Mouse (Mus musculus) urinary bladder, postnatal 36 days (tissue): ENCODE measurements around the gene Capn5.
A peak's percentile ranks its signal among the peaks of the same experiment; 100 is the strongest.

Experiments used
- DNase-seq, 2 experiments: peaks; one replicate each; pipeline ENCODE4 v3.0.0; 2022; ENCODE audit warnings: low spot score in 2 of 2, mixed read lengths in 1 of 2

Capn5 gene

DNA sequence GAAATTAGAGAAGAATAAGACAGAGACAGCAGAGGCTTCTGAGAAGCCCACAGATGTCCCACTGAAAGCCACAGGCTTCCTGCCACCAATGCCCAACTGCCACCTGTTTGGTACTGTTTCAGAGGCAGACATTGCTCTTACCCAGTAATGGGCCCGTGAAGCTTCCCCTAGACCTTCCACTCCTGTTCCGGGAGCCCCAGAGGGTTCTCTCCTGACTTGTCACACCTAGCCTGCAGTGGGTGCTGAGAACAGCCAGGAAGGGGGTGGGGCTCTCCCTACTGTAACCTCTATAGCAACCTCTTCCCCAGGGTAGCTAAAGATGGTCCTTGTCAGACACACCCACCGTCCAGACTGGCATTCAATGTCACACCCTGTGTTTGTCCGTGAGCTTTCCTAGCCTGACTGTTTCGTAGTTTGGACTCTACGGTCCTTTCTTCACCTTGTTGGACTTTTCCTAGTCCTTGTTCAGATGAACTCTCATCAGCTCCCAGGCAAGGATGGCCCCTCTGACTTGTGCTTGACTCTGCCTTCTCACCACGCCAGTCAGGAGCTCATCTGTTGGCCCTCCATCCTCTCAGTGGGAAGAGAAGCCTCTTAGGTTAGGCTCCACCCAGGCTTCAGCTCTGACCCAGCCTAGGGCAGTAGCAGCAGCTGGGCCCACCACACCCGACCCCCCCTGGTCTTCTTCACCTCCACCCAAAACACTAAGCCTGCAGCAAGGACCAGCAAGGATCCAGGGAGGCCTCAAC lies 1.6 kb downstream of the Capn5 start:
- DNase-seq: no peak

DNA sequence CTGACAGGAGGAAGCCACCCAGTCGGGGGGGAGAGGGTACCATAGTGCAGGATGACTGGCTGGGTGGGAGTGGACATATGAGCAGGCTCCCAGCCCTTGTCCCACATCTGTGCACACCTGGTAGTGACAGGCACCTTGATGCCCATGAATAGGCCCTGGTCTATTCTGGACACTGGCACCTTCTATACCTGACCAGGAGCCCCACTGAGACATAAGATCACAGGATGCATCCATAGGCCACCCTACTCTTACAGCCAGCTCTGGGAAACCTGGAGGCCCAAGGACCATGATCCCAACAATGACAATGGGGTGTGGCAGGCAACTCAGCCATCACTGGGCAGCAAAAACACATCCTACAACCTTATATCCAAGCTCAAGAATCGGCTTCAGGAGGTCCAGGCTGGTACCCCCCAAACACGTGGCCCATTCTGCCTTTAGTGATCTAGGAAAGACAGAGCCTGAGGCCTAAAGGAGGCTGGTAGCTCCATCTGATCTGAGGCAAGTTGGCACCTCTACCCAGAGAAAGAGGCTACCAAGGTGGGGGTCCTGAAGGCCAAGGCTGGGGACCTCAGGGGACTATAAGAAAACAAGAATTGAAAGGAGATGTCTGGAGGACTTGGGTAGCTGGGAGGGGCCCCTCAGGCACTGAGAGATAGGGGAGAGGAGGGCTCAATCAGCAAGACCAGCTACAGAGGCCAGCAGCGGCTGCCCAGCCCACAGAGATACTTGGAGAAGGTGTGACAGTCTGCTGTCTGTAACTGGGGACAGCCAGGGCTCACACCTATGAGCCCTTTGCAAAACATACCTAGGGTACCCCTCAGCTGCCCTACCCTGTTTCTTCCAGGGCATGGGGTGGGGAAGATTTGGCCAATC lies 3.0 kb downstream of the Capn5 start:
- DNase-seq: no peak

- DNase-seq: no peak
These were observed 4.7 kb downstream of the Capn5 start for GRCm38 (mm10) chr7:98173408-98173807.

DNA sequence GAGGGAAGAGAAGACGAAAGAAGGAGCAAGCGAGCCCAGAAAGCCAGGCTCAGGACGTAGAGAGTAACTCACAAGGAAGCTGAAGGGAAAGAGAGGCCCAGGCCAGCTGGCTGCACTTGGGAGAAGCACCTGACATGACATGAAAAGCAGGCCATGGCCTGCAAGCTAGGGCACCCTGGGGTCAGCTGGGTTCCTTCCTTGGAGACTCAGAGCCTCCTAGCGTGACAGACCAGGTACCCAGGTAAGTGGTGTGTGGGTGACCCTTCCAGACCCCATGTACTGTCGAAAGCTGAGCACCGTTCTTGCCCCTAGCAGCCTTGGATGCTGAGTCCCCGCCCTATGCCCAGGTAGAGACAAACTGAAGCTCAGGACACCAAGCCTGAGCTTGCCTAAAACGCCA lies 5.4 kb downstream of the Capn5 start:
- no peak for DNase-seq

- peak; percentile 77 to 81 for DNase-seq
These were observed 6.7 kb downstream of the Capn5 start for GRCm38 (mm10) chr7:98171141-98172073.

DNA sequence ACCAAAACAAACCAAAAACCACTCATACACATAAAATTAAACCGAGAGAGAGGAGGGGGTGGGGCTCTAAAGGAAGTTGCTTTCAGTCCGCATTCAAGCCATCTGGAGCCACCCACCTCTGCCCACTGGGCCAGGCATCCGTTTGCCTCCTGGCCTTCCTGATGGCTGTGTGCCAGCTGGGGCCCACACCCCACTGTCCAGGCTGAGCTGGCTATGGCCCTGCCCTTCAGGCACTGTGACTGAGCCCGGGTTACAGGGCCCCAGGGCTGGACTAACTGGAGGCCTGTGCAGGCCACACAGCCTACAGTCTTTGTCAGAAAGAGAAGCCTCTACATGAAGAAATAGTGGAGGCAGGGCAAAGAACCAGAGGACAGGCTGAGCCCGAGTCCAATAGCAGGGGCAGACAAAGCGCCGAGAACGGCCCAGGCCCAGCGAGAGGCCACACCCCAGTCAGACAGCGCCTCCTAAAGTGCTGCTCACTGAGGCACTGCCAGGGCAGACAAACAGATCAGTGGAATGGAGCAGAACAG lies 13.0 kb downstream of the Capn5 start:
- peak; percentile 68 to 82 for DNase-seq

GRCm38 (mm10) chr7:98164382-98164998 lies 13.6 kb downstream of the Capn5 start:
- DNase-seq: no peak

- peak in 1 of 2 experiments; percentile 70 for DNase-seq
These were observed 14.4 kb downstream of the Capn5 start for GRCm38 (mm10) chr7:98163700-98164099.

DNA sequence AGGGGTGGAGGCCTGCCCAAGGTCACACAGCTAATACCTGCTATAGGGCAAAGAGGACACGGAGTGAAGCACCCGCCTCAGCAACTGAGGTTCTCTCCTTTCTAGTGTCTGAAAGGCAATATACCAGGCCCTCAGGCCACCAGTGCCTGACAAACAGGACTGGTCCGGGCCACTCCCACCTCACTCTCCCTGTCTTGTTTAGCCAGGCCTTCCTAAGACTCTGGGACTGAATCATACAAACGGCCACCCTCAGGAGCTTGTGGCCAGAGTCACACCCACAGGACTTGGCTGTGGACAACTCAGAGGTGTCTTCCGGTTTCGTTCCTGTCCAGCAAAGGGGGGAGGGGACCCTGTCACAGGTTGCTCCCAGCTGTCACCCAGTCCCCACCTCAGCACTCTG lies 15.8 kb downstream of the Capn5 start:
- DNase-seq: peak in 1 of 2 experiments; percentile 52

DNA sequence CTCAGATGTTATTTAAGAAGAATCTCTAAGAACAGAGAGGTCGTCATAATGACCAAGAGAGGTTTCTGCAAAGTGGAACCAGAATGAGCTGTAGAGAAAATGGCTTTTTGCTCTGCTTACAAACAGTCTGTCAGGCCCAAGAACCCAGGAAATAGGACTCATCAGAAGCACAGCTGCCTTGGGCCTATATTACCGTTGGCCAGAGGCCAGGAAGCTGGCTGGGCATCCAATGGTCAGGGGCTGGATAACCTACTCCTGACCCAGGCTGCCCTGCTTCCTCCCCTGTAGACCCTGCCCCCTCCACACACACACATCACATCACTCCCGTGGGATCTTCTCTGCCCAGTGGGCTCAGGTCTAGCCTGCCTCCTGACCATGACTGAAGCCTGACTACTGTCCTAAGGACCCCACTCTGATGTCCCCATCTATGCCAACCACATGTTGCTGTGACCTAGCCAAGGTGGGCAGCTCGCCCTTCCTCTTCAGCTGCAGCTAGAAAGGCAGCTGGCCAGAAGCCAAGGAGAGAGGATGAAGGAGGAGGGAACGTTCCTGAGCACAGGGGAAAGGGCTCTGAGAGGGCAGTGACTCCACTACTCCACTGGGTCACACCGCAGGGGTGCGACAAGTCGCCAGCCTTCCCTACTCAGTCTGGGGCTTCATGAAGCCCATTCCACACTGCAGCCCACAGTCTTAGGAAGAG lies 17.9 kb downstream of the Capn5 start:
- peak in 1 of 2 experiments; percentile 45 for DNase-seq

GRCm38 (mm10) chr7:98158481-98158880 lies 19.6 kb downstream of the Capn5 start:
- peak; percentile 86 to 90 for DNase-seq

DNA sequence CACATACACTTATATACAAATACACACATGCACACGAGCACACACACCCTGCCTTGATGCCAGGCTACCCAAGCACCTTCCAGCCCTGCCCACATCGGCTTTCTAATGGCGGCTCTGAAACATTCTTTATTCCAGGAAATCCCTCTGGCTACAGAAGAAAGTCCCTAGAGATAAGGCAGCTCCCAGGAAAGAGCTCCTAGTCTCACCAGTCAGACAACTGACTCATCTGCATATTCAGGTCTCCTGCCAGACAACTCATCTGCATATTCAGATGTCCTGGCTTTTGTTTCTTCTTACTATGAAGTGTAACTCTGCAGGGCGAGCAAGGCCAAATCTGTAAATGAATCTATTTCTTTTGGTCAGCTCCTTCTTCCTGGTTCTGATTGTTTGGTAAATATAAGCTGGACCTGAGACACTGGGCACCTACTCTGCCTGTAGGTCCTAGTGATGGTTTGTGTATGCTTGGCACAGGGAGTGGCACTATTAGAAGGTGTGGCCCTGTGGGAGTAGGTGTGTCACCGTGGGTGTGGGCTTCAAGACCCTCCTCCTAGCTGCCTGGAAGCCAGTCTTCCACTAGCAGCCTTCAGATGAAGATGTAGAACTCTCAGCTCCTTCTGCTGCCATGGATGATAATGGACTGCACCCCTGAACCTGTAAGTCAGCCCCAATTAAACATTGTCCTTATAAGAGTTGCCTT lies 20.3 kb downstream of the Capn5 start:
- DNase-seq: no peak

DNA sequence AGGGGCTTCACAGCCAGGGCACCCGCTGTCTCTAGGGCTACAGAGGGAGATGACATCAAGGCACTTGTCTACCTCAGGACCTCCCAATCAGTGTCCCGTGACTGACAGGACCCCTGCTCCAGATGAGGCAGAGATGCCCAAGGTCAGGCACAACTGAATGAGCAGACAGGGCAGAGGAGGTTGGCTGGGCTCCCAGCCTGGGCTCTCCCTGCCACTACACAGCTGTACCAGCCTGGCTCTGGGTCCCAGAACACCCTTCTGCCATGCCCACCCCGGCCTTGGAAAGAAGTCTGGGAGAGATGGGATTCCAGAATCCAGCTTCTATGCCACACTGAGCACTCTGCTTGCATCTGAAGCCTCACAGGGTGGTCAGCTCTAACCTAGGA lies 21.8 kb downstream of the Capn5 start:
- no peak for DNase-seq

GRCm38 (mm10) chr7:98155546-98156279 lies 22.4 kb downstream of the Capn5 start:
- DNase-seq: peak in 1 of 2 experiments; percentile 69

DNA sequence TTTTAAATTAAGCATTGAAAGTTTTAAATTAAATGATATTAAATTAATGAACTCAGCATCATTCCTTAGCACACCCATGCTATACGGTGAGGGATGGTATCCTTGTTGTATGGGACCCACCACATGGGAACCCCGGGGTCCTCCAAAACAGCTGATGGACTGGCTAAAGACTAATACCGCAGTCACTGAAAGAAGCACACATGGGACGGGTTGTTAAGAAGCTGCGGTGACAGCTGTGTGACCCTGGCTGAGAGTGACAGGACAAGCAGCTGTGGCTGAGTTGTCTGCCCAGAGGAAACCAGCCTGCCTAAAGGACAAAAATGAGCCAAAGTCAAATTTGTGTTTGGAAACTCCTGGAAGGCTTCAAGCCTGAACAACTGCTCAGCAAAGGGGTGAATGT lies 24.2 kb downstream of the Capn5 start:
- DNase-seq: no peak

DNA sequence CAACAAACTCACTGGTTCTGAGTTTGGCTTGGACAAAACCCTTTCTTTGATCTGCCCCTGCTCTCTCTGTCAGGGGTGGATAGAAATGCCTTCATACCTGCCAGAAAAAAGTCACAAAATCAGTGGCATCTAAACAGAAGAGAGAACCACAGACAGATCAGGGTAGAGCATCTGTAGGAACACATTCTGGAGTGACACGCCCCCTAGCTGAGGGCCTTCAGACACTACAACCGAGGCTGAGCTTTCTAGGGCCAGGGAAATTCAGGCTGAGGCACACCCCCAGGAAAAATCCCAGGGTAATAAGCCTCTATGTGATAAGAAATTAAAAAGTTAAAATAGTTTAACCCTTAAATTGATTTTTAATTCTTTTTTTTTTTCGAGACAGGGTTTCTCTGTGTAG lies 24.7 kb downstream of the Capn5 start:
- DNase-seq: no peak

DNA sequence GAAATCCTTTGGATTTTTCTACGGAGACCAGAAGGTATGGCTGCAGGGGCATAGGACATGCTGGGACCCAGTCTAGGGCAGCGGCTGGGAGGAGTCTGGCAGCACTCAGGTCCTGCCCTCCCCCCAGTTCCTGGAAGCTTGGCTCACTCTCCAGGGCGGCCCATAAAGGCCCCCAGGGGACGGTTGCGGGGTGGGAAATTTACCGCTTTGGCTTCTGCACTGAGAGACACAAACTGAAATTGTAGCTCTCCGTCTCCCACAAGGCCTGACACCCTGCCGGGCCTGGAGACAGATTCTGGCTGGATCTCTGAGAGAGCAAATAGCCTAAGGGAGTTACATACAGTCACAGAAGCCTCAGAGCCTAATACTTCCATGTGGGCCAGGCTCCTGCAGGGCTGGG lies 25.7 kb downstream of the Capn5 start:
- no peak for DNase-seq

DNA sequence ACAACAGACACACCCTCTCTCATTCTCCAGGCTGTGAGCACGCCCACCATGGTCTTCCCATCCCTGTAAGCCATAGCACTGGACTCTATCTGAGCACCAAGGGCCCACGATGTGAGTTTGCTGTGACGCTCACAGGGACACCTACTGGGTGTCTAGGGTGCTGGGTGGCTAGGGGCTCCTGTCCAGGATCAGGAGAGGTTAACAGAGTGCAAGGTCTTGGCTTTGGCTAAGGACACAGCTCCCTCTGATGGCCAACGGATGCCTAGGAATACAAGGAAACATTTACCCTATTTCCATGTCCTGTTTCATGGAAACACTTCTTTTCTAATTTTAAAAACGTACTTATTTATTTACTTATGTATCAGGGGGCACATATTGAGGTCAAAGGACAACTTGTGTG lies 27.5 kb downstream of the Capn5 start:
- DNase-seq: no peak

DNA sequence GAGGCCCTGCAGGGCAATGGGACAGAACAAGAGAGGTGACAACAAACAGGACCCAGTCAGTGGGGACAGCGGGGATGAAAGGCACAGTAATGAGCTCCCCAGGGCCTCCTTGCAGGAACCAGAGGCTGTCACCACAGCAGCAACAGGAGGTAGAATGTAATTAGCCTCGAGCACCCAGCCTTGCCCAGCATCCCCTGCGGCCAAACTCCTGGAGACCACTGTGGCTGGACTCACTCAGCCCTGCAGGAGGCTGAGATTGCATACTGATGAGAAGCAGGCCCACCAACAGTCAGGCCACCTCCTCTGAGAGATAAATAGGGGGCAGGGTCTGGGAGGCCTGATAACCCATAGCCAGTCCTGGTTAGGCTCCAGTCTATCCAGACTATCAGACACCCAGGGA lies 28.3 kb downstream of the Capn5 start:
- no peak for DNase-seq
